Mouse (Mus musculus): Measurements from ENCODE around the gene Phf21b. TPM values are rescaled to one million over a fixed set of nuclear protein-coding genes. Genes with fewer than 3 reads are reported as not detected.
"Not testable (repeated sequence)": the region's sequence is repeated elsewhere in the genome, so short reads cannot be mapped to it uniquely, and the experiment has no call there.

Phf21b gene
- polyA plus RNA-seq, 1 experiment: 1.9 TPM

DNA sequence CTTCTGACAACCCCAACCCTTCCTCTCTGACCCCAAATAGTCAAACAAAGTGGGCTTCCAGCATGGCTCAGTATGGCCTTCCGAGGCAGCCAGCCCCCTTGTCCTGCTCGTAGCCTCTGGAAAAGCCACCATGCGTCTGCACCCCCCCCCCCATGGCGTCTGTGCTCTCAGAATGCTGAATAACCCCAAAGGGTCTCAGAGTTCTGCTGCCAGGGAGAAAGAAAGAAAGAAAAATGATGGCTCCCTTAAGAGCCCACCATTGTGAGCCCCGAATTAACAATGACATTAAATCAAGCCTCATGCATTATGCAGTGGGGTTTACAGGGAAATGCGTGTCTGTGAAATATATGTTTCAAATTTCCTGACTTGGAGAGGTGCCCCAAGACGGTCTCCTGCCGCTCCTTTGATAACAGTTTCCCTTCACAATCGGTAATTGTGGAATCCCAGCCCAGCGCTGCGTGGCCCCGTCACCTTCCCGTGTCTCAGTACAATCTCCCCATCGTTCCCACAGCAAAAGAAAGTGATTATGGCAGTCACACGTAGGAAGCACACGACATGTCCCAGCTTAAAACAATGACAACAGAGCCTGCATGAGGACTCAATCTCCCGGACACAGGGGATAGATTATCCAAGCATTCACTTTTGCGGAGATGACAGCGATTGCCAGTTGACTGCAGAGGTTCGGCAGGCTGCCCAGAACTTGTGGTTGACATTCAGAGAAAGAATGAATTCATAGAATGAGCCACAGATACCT is 80.3 kb downstream of the Phf21b start:
- no peak for DNase-seq (ENCODE audit: low spot score)

DNA sequence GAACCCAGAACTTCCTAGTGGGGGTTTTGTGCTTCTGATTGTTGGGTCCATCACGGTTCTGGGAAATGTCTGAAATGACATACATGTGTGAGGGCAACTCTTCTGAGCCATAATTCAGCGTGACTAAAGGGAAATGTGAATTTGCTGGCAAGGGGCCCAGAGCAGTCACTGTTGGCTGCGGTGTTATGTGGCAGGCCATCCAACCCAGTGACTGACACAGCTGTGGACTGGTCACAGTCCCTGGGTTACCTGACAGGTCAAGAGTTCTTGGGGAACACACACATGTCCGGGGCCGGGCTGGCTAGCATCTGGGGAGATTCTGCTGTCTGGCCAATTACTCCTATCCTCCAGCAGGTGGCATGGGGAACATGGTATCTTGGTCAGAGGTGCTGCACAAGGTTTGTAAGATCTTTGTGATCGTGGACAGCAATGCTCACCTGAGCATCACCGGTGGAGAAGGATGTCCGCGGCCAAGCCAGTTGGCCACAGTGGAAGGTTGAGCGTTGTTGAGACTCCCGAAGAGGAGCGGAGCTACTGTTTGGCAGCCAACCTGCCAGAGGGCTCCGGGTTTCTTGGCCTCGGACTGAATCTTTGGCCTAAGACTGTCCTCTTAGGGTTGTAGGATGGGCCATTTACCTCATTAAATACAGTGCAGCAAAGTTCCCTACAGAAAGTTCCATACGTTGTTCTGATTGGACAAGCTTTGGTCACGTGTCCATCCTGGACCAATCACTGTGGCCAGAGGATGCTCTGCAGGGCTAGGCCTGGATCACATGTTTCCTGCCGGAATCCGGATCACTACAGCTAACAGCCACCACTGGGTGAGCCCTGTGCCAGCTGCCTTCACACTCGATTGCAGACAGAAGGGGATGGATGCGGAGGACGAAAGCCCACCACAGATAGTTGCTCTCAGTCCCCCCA is 83.4 kb downstream of the Phf21b start:
- no peak for DNase-seq (ENCODE audit: low spot score)

DNA sequence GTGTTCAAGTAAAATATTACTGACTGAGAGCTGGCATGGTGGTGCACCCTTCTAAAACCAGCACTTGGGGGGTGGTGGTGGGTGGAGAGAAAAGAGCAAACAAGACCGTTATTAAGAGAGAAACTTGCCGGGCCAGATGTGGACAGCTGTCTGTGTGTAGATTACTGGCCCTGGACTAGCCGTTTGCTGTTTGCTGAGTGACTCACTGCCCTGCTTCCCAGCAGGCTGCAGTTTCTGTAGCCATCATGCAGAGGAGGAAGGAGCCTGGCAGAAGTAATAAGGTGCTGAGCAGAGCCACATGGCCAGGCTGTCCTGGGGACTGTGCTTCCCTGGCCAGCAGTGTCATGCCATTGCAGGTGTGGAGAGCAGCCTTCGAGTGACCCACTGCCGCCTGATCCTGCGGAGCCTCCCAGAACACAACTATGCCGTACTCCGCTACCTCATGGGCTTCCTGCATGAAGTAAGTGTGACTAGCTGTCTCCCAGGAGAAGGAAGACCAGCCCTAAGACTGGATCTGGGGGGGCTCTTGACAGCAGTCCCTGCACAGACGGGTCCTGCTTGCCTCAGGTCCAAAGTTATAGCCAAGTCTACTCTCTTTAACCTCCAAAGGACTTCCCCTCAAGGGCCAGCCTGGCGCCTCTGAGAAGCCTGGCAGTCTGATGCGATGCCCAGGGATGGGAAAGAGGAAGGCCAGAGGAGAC is 86.1 kb downstream of the Phf21b start:
- no peak for DNase-seq (ENCODE audit: low spot score)

DNA sequence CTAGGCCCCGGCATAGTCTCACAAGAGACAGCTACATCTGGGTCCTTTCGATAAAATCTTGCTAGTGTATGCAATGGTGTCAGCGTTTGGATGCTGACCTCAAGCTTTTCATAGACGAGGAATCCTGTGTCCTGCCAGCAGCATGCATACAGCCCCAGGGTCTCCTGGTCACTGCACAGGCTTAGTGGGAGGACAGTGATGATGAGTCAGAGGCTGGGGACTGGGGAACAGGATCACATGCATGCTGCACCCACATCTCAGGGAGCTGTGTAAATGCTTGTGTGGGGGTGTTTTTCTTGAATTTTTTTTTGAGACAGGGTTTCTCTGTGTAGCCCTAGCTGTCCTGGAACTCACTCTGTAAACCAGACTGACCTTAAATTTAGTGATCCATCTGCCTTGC is 87.3 kb downstream of the Phf21b start:
- not testable (repeated sequence) for DNase-seq (ENCODE audit: low spot score)

DNA sequence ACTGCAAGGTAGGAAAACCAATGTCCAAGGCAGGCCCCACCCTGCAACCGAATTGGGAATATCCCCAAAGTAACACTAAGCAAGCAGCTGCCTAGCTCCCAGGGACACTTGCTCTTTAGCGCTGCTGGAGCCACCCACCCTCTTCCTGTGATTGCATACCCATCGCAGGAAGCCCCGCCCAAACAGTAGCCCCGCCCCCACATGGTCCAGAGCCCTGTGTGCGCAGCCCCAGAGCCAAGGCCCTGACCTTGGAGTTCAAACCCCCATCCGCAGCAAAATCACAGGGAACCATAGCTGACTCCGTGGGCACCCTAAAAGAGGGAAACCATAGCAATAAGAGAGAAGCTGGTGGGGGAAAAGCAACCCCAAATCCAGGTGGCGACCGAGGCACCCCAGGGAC is 89.2 kb downstream of the Phf21b start:
- no peak for DNase-seq (ENCODE audit: low spot score)

DNA sequence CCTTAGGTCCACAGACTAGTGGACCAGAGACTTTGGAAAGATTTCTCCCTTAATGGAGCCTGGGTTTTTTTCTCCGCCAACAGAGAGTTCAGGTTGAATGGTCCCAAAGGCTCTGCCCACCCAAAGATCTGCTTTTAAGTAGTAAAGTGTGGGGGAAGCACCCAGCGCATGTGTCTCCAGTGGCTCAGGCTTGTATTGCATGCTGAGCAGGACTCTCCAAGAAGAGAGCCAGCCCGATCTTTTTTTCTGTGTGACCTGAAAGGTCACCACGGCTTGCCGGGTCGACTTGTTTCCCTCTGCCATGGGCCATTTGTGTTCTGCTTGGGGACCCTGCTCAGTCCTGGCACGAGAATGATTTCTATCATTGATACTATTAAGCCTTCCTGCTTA is 92.4 kb downstream of the Phf21b start:
- DNase-seq (ENCODE audit: low spot score): no peak

DNA sequence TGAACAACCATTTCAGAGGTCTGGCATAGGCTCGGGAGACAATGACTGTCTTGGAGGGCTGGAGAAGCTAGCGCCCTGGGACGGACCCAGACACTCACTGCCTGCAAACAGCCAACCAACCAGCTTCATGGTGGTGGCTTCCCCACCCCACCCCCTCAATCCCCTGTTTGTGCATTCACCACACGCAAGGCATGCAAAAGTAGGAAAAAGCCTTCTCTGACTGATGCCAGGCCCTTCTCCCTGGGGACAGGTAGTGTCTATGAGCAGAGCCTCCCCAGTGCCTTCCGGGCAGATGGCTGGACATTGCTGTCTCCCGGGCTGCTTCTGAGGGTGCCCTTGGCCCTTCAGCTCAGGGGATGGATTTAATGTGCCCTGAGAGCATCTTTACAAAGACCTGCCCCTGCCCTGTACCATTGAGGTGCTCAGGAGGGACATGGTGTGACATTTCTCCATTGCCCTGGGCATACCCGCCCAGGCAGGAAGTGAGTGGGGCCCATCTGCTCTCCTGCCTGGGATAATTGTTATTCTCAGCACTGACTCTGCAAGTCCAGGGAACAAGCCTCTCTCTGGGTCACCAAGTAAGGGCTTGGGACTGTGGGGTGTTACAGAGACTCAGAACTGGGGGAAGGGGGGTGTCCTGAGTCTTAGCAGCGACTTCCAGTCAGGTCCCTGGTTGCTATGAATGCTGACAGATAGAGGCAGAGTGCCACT is 93.0 kb downstream of the Phf21b start:
- DNase-seq (ENCODE audit: low spot score): no peak

DNA sequence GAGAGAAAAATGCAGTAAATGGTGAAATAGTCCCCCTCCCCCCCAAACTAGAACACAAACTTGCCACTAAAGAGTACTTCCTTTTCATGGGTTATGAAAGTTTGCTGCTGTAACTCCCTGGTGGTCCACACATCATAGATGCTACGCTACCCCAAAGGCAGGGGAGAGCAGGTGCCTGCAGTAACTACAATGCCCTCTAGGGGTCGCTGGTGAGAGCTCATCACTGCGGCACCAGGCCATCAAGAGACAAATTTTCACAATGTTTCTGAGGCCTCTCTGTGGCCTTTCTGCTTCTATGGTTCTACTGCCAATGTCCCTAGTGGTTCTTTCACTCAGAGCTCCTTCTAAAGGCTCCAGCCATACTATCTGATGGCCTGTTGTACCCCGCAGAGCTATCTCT is 97.4 kb downstream of the Phf21b start:
- no peak for DNase-seq (ENCODE audit: low spot score)

DNA sequence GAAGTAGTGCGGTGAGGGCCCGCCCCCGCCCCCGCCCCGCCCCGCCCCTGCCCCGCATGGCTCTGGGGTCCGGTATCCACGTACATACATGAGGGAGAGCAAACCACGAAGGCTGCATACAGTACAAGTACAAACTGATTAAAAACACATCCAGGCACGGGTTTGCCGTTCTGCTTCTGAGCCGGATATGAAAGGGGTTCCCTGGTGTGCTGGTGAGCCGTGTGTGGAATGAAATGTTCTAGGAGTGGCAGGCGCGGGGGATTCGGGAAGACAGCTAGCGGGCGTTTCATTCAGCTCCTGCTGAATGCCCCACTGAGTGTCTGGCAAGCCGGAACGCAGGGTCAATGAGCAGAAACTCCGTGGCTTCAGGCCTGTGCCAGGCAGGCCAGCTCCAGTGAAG is 99.4 kb downstream of the Phf21b start:
- DNase-seq (ENCODE audit: low spot score): no peak

DNA sequence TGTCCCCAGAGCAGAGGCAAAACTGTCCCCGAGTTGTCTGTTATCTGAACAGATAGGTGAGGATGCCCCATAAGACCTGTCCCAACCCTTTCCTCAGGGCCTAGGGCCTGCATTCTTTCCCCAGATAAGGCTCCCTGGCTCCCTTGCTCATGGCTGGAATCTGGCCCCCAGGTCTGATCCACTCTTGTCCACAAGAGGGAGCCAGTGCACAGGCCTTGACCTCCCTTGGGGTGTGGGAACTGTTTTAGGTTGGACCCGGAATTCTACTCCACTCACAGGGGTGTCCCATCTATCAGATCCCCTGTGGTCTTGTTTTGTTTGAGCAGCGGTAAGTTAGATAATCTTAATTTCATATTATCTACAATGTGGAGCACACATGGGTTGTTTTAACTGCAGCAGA is 100.9 kb downstream of the Phf21b start:
- peak; percentile 42 for DNase-seq (ENCODE audit: low spot score)

DNA sequence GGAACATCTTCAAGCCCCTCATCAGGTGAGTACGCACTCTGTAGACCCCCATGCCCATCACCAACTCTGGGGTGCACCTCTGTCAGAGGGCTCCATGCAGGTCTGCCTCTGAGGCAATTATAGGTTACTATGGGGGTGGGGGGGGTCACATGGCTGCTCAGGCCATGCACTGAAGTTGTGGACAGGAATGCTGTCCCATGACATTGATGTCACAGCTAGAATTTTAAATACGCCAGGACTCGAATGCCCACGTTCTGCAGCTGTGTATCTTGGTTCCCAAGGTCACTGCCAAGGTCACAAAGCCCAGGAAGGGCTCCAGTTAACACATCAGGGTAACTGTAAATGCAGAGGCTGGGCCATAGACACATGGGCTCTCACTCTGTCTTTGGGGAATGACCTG is 110.0 kb downstream of the Phf21b start:
- no peak for DNase-seq (ENCODE audit: low spot score)

DNA sequence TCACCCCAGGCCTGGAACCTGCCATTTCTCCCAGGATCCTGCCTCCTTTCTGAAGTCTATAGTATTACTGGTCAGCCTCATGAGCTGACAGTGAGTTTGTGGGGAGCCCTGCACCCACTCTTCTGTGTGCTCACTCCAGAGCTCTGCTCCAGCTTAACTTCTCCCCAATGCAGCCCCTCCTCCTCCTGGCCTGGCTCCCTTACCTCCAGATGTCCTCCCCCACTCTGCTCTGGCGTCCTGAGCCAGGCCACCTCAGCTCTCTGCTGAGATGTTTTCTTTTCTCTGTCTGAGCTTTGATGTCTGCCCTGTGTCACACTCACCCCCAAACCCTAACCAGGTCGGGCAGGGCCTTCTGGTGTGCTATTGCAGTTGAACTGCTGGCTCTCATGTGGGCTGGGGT is 111.5 kb downstream of the Phf21b start:
- DNase-seq (ENCODE audit: low spot score): no peak

DNA sequence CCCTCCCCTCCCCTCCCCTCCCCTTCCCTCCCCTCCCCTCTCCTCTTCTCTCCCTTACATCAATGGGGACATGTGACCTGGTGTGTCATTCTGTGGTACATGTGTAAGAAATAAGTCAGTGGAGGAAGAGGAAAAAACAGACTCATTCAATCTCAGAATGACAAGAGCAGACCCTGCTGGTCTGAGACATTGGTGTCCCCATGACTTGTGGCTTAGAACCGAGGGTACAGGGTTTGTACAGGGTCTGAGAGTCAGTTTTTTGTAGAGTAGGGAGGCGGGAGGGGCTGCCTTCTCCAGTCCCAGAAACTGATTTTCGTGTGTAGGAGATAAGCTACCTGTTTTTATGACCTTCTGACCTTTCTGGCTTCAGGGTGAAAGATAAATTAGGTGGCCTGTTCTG is 112.5 kb downstream of the Phf21b start:
- DNase-seq (ENCODE audit: low spot score): no peak

DNA sequence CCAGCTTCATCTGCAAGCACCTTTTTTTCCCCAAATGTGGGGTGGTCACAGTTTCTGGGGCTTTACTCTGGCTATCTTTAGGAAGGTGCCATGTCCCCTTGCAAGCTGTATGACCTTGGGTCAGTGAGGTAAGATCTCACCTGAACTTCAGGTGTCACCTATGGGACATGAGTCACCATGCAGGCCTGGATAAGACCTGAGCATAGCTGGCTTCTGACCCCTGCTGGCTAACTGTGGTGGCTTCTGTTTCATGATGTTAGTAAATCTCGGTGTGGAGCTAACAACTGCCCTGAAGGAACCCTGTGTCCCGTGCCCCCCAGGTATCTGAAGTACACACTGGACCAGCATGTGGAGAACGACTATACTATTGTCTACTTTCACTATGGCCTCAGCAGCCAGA is 114.3 kb downstream of the Phf21b start:
- DNase-seq (ENCODE audit: low spot score): no peak

DNA sequence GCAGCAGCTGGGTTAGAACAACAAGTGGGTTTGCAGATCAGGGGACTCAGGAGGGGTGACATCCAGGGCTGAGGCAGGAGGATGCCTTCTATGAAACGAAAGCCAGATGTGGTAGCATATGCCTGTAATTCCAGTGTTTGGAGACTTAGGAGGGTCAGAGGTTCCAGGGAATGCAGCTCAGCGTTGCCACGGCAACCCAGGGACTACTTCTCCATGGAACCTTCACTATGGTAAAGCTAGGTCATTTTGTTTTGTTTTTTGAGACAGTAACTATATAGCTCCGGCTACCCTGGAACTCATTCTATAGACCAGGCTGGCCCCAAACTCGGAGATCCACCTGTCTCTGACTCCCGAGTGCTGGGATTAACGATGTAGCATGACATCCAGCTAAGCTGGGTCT is 117.6 kb downstream of the Phf21b start:
- no peak for DNase-seq (ENCODE audit: low spot score)

DNA sequence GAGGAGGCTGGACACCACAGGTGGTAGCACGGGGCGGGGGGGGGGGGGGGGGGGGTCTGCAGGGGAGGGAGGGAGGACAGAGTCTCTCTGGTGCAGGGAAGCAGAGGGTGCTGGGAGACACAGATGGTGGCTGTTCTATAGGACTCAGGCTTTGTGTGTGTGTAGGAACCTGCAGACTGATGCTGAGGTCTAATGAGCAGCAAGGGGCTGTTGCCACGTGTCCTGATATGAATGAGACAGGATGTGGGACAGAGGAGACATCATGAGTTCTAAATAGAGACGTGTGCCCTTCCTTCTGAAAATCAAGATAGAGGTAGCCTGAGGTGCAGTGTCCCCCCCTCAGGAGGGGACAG is 118.9 kb downstream of the Phf21b start:
- no peak for DNase-seq (ENCODE audit: low spot score)

DNA sequence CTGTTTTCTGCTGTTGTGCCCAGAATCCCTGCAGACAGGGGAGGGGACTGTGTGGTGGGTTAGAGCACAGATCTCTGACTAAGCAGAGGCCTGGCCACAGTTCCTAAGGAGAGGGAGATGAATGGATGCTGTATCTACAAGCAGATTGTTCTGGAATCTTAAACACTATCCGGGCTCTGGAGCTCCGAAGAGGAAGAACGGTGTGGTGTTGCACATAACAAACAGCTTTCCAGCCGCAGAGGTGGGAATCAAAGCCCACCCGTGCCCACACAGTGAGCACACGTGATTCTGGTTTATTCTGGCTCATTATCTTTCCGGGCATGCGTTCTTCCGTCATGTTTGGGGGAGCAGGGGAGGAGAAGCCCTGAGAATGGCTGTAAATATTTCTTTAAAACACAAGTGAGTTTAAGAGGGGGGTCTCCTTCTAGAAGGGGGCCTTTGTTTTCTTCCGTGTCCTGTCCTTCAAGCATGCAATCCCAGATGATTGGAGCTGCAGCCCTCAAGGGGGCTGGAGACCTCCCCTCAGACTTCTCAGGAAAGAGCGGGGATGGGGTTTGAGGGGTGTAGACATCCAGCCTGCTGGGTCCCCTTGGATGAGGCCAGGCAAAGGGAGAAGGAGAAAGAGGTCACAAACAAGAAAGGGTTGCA is 119.4 kb downstream of the Phf21b start:
- no peak for DNase-seq (ENCODE audit: low spot score)
